Mouse (Mus musculus) liver, adult 2 months (tissue): ENCODE results near the gene Diexf.

Experiments used
- CTCF ChIP-seq: fragments of 200-500 bp; IDR thresholded peaks from 2 replicates; pipeline ENCODE4 v1.5.1; 2011; ENCODE audit warnings: low read depth, low read length, control low read depth
- POLR2A ChIP-seq: fragments of 200-500 bp; IDR thresholded peaks from 2 replicates; pipeline ENCODE4 v1.6.1; 2011; ENCODE audit warnings: low read length, control low read depth; ENCODE audit not compliant: insufficient read depth; ENCODE audit errors: extremely low read depth

DNA sequence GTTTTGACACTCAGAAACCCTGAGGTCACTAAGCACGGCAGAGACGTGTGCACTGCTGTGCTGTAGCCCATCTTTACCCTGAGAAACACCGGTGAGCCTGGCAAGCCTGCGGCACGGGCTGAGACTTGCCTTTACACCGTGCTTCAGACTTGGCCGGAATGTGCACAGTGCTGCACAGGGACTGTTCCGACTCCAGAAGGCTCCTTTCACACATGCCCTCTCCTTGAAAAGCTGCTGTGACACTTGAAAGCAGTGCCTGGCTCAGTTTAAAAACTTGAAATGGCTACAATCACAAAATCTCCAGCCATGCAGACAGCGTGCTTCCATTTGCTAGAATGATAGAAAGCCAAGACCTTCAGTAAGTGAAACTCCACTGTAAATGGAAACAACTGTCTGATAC, 18.0 kb downstream of the Diexf start:
- TF ChIP-seq CTCF (no peak), POLR2A (no peak)
